Mouse (Mus musculus) left cerebral cortex, adult 9 months (tissue): ENCODE measurements around the gene Acbd3.

Experiments
- DNase-seq, 2 experiments: peaks; one replicate each; pipeline ENCODE4 v3.0.0; 2022; ENCODE audit warnings: low spot score in 2 of 2

The Acbd3 gene

DNA sequence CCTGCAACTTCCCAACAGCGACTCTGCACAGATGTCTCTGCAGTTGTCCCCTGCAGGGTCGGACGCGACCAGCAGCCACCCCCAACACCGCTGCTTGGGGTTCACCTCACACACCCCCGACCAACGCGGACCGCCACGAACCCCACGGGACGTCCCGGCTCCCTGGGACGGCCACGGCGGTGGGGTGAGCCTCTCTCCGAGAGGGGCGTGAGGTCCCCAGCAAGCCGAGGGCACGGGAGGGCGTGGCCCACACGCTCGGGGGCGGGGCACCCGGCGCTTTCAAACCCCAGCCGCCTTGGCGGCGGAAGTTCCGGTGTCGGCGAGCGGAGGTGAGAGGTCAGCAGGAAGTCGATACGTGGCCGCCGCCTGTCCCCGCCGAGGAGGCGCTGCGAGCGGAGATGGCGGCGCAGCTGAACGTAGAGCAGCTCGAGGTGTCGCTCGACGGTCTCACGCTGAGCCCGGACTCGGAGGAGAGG is at the start of gene Acbd3:
Acbd3 (plus strand) TSS at position 340 of the 476 bp plus-strand sequence.
- peak; percentile 73 to 88 for DNase-seq

GRCm38 (mm10) chr1:180691284-180691683 is 34.6 kb upstream of the Acbd3 start:
- DNase-seq = no peak

DNA sequence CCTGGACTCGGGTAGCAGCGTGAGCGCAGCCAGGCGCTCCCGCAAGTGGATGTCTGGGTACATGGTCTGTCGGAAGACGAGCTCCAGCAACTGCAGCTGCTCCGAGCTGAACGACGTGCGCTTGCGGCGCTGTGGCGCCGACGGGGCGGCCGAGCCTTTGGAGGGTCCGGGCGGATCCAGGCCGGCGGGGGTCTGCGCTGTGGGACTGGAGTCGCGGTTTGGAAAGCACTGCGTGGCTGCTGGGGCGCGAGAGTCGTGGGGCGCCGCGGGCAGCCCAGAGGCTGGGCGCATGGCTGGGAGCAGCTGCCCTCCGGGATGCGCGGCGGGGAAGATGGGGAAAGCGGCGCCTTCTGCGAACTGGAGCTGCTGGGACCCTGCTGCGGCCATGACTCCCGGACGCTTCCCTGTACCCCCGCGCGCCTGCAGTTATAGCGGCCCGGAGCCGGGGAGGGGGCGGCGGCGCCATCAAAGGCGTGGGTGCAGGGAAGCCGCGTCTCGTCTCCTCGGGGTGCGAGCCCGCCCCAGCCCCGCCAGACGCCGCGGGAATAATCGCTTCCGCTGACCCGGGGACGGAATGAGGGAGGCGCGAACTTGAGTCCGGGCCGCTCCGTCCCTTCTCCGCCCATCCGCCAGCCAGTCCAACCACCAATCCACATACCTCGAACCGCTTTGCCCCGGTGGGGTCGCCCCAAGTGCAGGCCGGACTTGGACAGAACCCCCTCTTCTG is 29.1 kb upstream of the Acbd3 start, which contains the start of gene Mixl1:
Mixl1 (minus strand) TSS at position 409 of the 727 bp plus-strand sequence.
- DNase-seq = no peak

- no peak for DNase-seq
Measured at GRCm38 (mm10) chr1:180698063-180698462, 27.8 kb upstream of the Acbd3 start.

GRCm38 (mm10) chr1:180703400-180703799 is 22.4 kb upstream of the Acbd3 start:
- DNase-seq = no peak

DNA sequence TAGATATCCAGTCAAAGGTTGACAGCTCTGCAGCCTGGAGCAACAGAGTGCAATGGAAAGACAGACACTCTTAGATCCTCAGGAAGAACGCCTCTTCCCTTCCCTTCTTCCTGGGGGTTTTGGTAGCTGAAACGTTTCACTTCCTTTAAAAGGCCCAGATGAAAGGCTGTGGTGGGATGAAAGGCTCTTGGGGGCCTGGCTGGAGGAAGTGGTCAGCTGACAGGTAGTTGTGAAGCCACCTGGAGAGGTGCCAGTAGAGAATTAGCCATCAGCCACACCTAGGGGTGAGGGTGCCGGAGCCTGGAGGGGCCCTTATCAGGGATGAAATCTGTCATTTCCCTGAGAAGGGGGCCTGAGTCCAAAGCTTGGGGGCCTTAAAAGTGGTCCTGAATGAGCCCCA is 18.5 kb upstream of the Acbd3 start:
- DNase-seq = no peak

DNA sequence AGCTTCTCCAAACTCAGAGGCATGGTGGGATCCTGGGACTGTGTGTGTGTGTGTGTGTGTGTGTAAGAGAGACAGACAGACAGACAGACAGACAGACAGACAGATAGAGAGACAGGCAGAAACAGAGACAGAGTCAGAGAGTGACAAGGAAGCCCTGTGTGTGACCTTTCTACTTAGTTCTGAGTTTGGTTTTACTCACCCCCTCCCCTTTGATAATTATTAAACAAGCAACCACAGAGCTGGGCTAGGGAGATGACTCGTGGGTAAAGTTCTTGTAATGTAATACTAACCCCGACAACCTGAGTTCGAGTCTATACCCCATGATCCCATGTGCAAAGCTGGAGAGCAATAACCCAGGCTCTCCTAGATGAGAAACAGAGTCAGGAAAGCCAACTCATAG is 18.0 kb upstream of the Acbd3 start:
- DNase-seq = no peak

DNA sequence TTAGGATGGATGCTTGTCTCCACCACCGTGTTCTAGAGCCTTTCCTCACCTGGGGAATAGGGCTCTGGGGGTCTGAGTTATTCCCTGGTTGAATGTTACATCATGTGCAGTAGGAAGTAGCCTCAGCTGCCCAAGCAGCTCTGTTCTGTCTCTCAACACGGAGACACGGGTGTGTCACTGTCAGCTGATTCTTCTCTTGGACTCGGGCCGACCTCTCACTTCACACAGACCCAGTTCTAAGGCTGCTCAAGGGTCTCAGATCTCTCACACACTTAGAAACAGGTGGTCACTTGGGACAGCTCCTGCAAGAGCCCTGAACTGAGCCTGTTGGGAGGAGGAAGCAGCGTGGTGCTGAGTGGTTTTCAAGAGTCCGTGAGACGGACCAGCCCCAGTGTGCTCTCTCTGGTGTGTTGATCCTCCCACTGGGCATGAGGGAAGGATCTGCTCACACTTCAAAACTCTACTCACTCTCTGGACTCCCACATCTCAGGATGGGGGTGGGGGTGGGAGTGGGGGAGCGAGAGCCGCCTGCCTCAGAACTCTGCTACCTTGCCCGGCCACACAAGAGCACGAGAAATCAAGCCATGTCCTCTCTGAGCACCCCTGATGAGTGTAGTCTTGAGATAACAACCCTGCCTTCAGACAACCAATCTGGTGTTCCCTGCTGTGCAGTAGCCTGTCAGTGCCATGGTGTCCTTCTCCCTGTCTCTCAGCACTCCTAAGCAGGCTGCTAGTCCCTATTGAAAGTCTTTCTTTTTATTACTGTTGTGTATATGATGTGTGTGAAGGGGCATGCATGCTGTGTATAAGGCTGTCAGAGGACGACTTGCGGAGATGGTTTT is 16.7 kb upstream of the Acbd3 start:
- no peak for DNase-seq

- DNase-seq = no peak
Measured at GRCm38 (mm10) chr1:180718756-180719155, 7.1 kb upstream of the Acbd3 start.

DNA sequence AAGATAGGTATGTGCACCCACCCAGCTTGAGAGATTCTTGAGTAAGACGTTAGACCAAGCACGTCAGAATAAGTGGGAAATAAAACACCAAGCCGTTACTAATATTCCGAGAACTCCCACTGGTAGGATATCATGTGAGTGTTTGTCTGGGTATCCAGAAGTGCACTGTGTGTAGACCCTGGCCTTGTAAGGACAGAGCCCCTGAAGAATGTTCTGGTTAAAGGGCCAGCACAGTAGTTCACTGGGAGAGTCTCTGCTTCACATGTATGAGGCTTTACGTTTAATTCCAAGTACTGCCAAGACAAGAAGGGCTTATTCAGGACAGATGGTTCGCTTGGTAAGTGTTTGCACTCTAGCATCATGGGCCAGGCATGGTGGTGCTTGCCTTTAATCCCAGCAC is 6.4 kb upstream of the Acbd3 start:
- DNase-seq = no peak

DNA sequence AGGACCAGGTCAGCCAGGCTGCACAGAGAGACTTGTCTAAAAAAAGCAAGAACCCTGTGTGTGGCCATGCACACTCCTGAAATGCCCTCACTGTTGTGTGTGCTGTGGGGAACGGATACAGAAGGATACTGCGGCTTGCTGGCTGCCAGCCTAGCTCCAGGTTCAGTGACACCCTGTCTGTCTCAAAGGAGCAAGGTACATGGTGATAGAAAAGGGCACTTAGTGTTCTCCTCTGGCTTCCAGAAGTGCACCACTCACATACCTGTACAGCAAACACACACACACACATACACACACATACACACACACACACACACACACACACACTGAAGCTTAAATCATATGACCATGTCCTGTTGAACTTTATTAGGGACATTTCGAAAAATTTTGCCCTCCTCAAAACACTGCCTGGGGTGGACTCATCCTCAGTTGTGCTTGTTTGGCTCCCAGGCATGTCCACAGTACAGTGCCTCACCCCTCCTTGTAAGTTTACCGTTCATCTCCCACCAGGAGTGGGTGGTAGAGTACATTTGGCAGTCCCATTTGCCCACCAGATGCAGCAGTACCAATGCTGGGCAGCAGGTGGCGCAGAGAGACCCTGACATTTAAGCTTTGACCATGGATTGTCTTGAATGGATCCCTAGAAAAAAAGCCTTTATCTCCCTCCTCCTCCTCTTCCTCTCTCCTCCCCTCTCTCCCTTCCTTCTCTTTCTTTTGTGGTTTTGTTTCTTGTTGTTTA is 5.7 kb upstream of the Acbd3 start:
- peak in 1 of 2 experiments; percentile 78 for DNase-seq

DNA sequence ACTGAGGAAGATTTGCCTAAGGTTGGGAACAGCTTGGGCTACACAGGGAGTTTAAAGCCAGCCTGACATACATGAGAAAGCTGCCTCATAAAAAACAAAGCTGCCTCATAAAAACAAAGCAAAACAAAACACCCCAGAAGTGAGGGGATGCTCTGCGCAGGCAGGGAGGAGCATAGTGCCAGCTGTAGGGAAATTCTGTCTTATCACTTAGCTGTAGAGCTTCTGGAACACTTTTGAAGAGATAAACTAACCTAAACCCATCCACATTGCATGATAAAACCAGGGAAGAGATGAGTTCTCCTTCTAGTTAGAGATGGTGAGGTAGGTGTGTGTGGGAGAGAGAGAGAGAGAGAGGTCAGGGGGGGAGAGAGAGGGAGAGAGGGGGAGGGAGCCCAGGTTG is 3.2 kb upstream of the Acbd3 start:
- DNase-seq = no peak

DNA sequence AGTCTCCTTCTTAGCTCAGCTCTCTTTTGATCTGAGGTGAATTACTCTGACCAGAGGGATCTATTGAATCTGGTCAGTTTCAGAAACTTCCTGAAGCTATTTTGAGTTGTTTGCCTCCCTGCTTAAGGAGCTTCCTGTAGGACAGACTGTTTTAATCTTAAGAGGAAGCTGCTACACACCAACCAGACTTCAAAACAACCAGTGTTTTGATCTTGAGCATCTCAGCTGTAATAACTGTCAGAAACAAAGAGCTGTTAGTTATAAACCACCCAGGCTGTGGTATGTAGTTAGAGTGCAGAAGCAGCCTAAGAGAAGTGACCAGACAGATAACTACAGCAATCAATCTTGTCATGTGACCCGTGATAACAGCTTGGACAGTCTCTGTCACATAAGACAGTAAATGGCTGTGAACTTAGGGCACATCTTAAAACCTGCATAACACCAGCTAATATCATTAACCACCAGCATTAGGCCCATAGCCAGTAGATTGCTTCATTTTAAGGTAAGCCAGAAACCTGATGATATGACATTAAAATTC is 2.1 kb upstream of the Acbd3 start:
- DNase-seq = no peak

- DNase-seq = peak in 1 of 2 experiments; percentile 14
Measured at GRCm38 (mm10) chr1:180726183-180726582, 340 bp downstream of the Acbd3 start.

- no peak for DNase-seq
Measured at GRCm38 (mm10) chr1:180729231-180729630, 3.4 kb downstream of the Acbd3 start.

DNA sequence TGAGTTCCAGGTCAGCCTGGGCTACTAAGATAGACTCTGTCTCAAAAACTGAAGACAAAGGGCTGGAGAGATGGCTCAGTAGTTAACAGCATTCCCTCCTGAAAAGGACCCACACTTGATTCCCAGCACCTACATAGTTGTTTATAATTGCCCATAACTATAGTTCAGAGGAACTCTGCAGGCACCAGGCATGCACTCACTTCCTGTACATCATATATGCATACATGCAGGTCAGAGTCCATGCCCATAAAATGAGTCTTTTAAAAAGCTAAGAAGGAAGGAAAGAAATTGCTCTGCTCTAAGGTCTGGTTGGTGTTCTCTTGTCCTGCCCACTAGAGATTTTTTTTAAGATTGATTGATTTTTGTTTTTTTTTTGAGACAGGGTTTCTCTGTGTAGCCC is 22.0 kb downstream of the Acbd3 start:
- no peak for DNase-seq

DNA sequence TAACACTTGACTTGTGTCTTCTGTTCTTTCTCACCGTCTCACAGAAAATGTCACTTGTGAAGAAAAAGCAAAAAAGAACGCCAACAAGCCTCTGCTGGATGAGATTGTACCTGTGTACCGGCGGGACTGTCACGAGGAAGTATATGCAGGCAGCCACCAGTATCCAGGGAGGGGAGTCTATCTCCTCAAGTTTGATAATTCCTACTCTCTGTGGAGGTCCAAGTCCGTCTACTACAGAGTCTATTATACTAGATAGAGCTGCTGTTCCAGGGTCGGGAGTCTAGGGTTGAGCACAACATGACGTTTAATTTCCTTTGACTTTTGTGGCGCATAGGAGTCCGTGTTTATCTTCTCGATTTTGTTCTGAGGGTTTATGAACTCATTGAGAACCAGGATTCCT is 26.3 kb downstream of the Acbd3 start:
- DNase-seq = no peak

DNA sequence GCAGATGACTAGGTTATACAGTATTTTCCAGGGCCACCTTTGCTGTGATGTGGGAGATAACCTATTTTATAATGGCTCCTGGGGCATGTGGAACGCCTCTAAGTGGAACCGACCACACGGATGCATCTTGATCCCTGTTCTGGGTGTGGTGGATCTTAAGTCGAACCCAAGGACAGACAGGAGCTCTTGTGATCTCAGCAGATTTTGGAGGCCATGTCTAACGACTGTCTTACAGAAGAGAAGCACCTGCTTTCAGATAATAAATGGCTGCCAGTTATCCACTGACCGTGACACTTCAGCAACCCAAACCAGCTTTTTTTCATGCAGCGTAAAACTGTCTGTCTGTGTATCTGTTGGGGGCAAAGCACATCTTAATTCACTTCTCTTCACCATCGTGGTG is 28.5 kb downstream of the Acbd3 start:
- DNase-seq = no peak

GRCm38 (mm10) chr1:180756711-180757110 is 30.9 kb downstream of the Acbd3 start:
- DNase-seq = no peak

- DNase-seq = no peak
Measured at GRCm38 (mm10) chr1:180757252-180757955, 31.6 kb downstream of the Acbd3 start.

DNA sequence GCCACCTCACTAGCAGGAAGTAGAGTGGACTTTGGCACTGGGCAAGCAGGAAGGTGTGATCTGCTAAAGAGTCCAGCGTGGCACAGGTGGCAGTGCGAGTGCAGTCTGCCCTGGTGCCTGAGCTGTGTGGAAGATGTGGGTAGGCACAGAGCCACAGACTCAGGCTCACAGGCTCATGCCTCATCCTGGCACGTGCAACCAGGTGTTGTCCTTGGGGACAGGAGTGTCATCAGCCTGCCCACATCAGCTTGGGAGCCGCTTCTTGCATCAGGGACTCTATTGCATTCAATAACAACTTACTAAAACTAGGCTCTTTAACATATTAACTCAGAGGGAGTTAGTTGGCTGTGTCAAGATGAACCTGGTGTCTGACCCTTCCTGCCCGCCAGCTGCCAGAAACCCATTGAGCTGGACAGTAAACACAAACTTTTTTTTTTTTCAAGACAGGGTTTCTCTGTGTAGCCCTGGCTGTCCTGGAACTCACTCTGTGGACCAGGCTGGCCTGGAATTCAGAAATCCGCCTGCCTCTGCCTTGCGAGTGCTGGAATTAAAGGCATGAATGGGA is 32.2 kb downstream of the Acbd3 start:
- no peak for DNase-seq
